Mouse (Mus musculus) hindbrain, embryonic 11.5 days (tissue): Measurements from ENCODE around the gene Trim38. TPM values are rescaled to one million over a fixed set of nuclear protein-coding genes. Genes with fewer than 3 reads are reported as not detected.

ENCODE experiments used
- ATAC-seq: fragments of 200-750 bp; cut with Nextera tagmentation; 2 replicates; pipeline ENCODE4 v1.8.0; 2017; ENCODE audit warnings: mild to moderate bottlenecking, moderate TSS enrichment, moderate library complexity; ENCODE audit not compliant: low FRiP score
- DNase-seq: peaks from one replicate; pipeline ENCODE4 v3.0.0-alpha.2; 2015; ENCODE audit warnings: low spot score
- H3K27ac ChIP-seq: fragments of 300-500 bp; sonication (generic); 2 replicates; pipeline ENCODE4 v1.5.1; 2014; ENCODE audit warnings: mild to moderate bottlenecking, low read depth, low read length
- H3K27me3 ChIP-seq: fragments of 300-500 bp; sonication (generic); 2 replicates; pipeline ENCODE4 v1.6.1; 2014; ENCODE audit warnings: mild to moderate bottlenecking, low read length, moderate library complexity, mixed read lengths; ENCODE audit not compliant: control insufficient read depth, insufficient read depth
- H3K36me3 ChIP-seq: fragments of 300-500 bp; sonication (generic); 2 replicates; pipeline ENCODE4 v1.6.1; 2014; ENCODE audit warnings: mild to moderate bottlenecking, low read length, moderate library complexity, mixed read lengths; ENCODE audit not compliant: control insufficient read depth, insufficient read depth
- H3K4me1 ChIP-seq: fragments of 300-500 bp; sonication (generic); replicated peaks from 2 replicates; pipeline ENCODE4 v1.6.1; 2014; ENCODE audit warnings: low read length, mixed read lengths; ENCODE audit not compliant: control insufficient read depth, insufficient read depth
- H3K4me2 ChIP-seq: fragments of 300-500 bp; sonication (generic); replicated peaks from 2 replicates; pipeline ENCODE4 v1.6.1; 2014; ENCODE audit warnings: mild to moderate bottlenecking, low read depth, low read length
- H3K4me3 ChIP-seq: fragments of 300-500 bp; sonication (generic); 2 replicates; pipeline ENCODE4 v1.5.1; 2014; ENCODE audit warnings: low read depth, low read length
- H3K9ac ChIP-seq: fragments of 300-500 bp; sonication (generic); 2 replicates; pipeline ENCODE4 v1.6.1; 2014; ENCODE audit warnings: low read depth, low read length
- H3K9me3 ChIP-seq: fragments of 300-500 bp; sonication (generic); 2 replicates; pipeline ENCODE4 v1.6.1; 2016; ENCODE audit warnings: low read length; ENCODE audit not compliant: control insufficient read depth
- WGBS: fragments of 180-500 bp; shearing (Covaris S2); extraction: QIAGEN DNeasy Blood & Tissue Kit; methylation state at CpG from one replicate; pipeline ENCODE4 v1.1.7; 2014; 5-methylcytosine and 5-hydroxymethylcytosine counted together
- polyA plus RNA-seq: library from polyadenylated mRNA; unstranded; fragments of >200 nt; fragmentation: Nextera tagmentation; extraction: Ambion mirVana; gene quantifications from 2 replicates; pipeline ENCODE4 v1.2.1, GENCODE M21; 2014

Trim38 gene
- polyA plus RNA-seq, 1 experiment from 2014 or later = not detected

GRCm38 (mm10) chr13:23792520-23792919 is 22.8 kb downstream of the Trim38 start:
- H3K9me3 ChIP-seq = no peaks in the 10 kb centered on the region
- ATAC-seq (no peak), DNase-seq (peak; percentile 75)
- WGBS = 45% methylated on average over 2 of the region's 2 CpGs
- H3K27me3 ChIP-seq = no peaks in the 10 kb centered on the region
- H3K36me3 ChIP-seq = no peaks in the 10 kb centered on the region
- no peaks in the 10 kb centered on the region for H3K4me1 ChIP-seq
- no peak overlapping the region for H3K4me2 ChIP-seq
- no peak overlapping the region for H3K27ac ChIP-seq
- no peak overlapping the region for H3K9ac ChIP-seq
- no peak overlapping the region for H3K4me3 ChIP-seq

- Histone ChIP-seq H3K27me3 (no peaks in the 10 kb centered on the region), H3K9me3 (no peaks in the 10 kb centered on the region), H3K4me1 (no peaks in the 10 kb centered on the region), H3K4me2 (no peak overlapping the region), H3K27ac (no peak overlapping the region), H3K4me3 (no peak overlapping the region), H3K9ac (no peak overlapping the region), H3K36me3 (no peaks in the 10 kb centered on the region)
- ATAC-seq = no peak
- DNase-seq = no peak
- 86% methylated on average over 5 of the region's 5 CpGs for WGBS
These were observed 29.7 kb downstream of the Trim38 start for GRCm38 (mm10) chr13:23799405-23799804.

- Histone ChIP-seq H3K4me2 (no peak overlapping the region), H3K4me3 (no peak overlapping the region), H3K27me3 (no peaks in the 10 kb centered on the region), H3K9me3 (no peaks in the 10 kb centered on the region), H3K9ac (no peak overlapping the region), H3K27ac (no peak overlapping the region), H3K4me1 (no peaks in the 10 kb centered on the region), H3K36me3 (no peaks in the 10 kb centered on the region)
- ATAC-seq = no peak
- no peak for DNase-seq
- 87% methylated on average over 2 of the region's 2 CpGs for WGBS
These were observed 34.8 kb downstream of the Trim38 start for GRCm38 (mm10) chr13:23804532-23804931.

- H3K36me3 ChIP-seq = no peaks in the 10 kb centered on the region
- 87% methylated on average over 15 of the region's 15 CpGs for WGBS
- H3K9me3 ChIP-seq = no peaks in the 10 kb centered on the region
- DNase-seq (no peak), ATAC-seq (no peak)
- H3K4me2 ChIP-seq = no peak within 1 kb of the TSS
- H3K4me1 ChIP-seq = no peaks in the 10 kb centered on the region
- no peak within 1 kb of the TSS for H3K9ac ChIP-seq
- H3K4me3 ChIP-seq = no peak within 1 kb of the TSS
- H3K27me3 ChIP-seq = no peaks in the 10 kb centered on the region
- H3K27ac ChIP-seq = no peak within 1 kb of the TSS
These were observed 36.8 kb downstream of the Trim38 start, which contains the start of gene Slc17a2 for GRCm38 (mm10) chr13:23806422-23807052. Gene Slc17a2, plus strand, starts transcription at chr13:23806993.

GRCm38 (mm10) chr13:23816148-23816547 is 46.4 kb downstream of the Trim38 start:
- H3K4me1 ChIP-seq = no peaks in the 10 kb centered on the region
- no peaks in the 10 kb centered on the region for H3K9me3 ChIP-seq
- WGBS = 79% methylated on average over 2 of the region's 2 CpGs
- ATAC-seq (no peak), DNase-seq (no peak)
- H3K4me2 ChIP-seq = no peak overlapping the region
- no peak overlapping the region for H3K9ac ChIP-seq
- no peaks in the 10 kb centered on the region for H3K36me3 ChIP-seq
- no peaks in the 10 kb centered on the region for H3K27me3 ChIP-seq
- H3K4me3 ChIP-seq = no peak overlapping the region
- H3K27ac ChIP-seq = no peak overlapping the region

- Histone ChIP-seq H3K27ac (no peak overlapping the region), H3K4me1 (no peaks in the 10 kb centered on the region), H3K4me2 (no peak overlapping the region), H3K9ac (no peak overlapping the region), H3K9me3 (no peaks in the 10 kb centered on the region), H3K4me3 (no peak overlapping the region), H3K27me3 (no peaks in the 10 kb centered on the region), H3K36me3 (no peaks in the 10 kb centered on the region)
- ATAC-seq (no peak), DNase-seq (no peak)
- WGBS = 74% methylated on average over 4 of the region's 4 CpGs
These were observed 50.6 kb downstream of the Trim38 start for GRCm38 (mm10) chr13:23820179-23820940.

GRCm38 (mm10) chr13:23822213-23822612 is 52.5 kb downstream of the Trim38 start:
- Histone ChIP-seq H3K4me1 (no peaks in the 10 kb centered on the region), H3K27me3 (no peaks in the 10 kb centered on the region), H3K36me3 (no peaks in the 10 kb centered on the region), H3K27ac (no peak overlapping the region), H3K4me2 (no peak overlapping the region), H3K9ac (no peak overlapping the region), H3K9me3 (no peaks in the 10 kb centered on the region), H3K4me3 (no peak overlapping the region)
- no peak for ATAC-seq
- no peak for DNase-seq
- 88% methylated on average over 3 of the region's 3 CpGs for WGBS

GRCm38 (mm10) chr13:23826606-23827005 is 56.9 kb downstream of the Trim38 start:
- no peak for ATAC-seq
- WGBS = 83% methylated on average over 3 of the region's 3 CpGs

GRCm38 (mm10) chr13:23833053-23833452 is 63.3 kb downstream of the Trim38 start:
- 24% methylated on average over 6 of the region's 6 CpGs for WGBS
- Histone ChIP-seq H3K9ac (no peak overlapping the region), H3K9me3 (no peaks in the 10 kb centered on the region), H3K27me3 (no peaks in the 10 kb centered on the region), H3K4me3 (no peak overlapping the region), H3K4me2 (no peak overlapping the region), H3K27ac (no peak overlapping the region), H3K36me3 (no peaks in the 10 kb centered on the region), H3K4me1 (no peaks in the 10 kb centered on the region)
- ATAC-seq = no peak
- DNase-seq = peak; percentile 64

More at GRCm38 (mm10) chr13:23826606-23827005, 56.9 kb downstream of the Trim38 start:
- Histone ChIP-seq H3K9me3 (no peaks in the 10 kb centered on the region), H3K4me1 (no peaks in the 10 kb centered on the region), H3K27ac (no peak overlapping the region), H3K9ac (no peak overlapping the region), H3K4me3 (no peak overlapping the region), H3K4me2 (no peak overlapping the region), H3K27me3 (no peaks in the 10 kb centered on the region), H3K36me3 (no peaks in the 10 kb centered on the region)
- DNase-seq = no peak
